Mouse (Mus musculus) left cerebral cortex, postnatal 4 days (tissue): ENCODE results near the gene Irf3. TPM values are rescaled to one million over a fixed set of nuclear protein-coding genes. Genes with fewer than 3 reads are reported as not detected.

ENCODE experiments used
- DNase-seq: peaks from one replicate; pipeline ENCODE4 v3.0.0-alpha.2; 2022
- intact Hi-C: fragments of 180-260 bp; cut with DNase I; formaldehyde crosslinking; loops from one replicate; pipeline ENCODE4 v1.15.1; 2025
- total RNA-seq, 2 experiments: library from RNA; stranded (reverse); gene quantifications; 2 replicates each; pipeline ENCODE4 v1.2.3; 2021

The Irf3 gene
- 10 to 100 TPM; 34.8 to 37.9 TPM for total RNA-seq

DNA sequence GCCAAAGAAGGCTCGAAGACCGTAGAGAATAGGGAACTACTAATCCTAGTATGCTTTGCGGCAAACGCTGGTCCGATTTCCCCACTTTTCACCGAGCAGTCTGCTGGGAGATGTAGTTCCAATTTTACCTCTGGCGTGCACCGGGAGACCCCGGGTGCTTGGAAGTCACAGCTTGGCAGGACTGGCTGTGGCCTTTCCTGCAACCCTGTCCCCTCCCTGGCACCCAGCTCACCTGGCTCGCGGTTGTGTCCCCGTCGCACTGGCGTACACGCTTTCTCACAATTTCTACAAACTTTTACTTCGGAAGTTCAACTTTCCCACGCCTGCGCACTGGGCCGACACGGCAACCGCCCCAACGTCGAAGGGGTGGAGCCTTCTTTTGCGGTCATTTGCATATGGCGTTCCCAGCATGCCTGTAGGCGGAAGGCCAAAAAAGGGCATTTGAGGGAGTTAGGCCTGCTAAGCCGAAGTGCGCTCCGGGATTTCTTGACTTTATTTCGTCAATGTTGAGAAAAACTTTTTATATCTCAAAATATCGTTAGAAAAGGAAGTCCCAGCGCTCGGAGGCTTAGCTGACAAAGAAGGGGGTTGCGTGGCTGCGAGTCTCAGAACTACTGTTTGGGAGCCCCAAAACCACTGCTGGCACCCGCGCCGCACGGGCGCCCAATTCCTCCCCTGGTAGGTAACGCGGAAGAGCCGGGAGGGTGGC lies at the start of gene Irf3:
TSS of gene Irf3 (plus strand) at position 418 of the 709 bp plus-strand sequence.
- DNase-seq: peak; percentile 96
- intact Hi-C loops: no loop called here

GRCm38 (mm10) chr7:44949922-44950321 lies 47.5 kb upstream of the Irf3 start:
- intact Hi-C loops: no loop called here
- DNase-seq: no peak

GRCm38 (mm10) chr7:44951960-44952359 lies 45.5 kb upstream of the Irf3 start:
- intact Hi-C loops: no loop called here
- DNase-seq: no peak

DNA sequence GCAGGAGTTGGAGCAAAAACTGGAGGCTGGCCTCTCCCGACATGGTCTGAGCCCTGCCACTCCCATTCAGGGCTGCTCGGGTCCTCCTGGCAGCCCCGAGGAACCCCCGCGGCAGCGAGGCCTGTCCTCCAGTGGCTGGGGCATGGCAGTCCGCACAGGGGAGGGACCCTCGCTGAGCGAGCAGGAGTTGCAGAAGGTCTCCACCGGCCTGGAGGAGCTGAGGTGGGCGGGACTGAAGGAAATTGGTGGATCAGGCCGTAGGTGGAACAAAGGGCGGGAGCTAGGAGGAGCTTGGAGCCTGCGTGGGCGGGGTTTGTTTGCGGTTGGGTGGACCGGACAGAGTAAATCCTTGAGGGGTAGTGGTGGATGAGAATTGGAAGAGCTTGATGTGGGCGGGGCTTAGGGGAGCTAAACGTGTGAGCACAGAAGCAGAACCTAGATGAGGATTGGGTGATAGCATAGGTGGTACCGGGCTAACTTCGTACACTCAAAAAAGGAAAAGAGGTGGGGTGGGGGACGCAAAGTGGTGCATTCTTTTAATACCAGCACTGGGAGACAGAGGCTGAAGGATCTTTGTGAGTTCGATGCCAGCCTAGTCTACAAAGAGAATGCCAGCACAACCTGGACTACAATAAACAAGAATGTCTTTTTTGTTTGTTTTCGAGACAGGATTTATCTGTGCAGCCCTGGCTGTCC lies 44.7 kb upstream of the Irf3 start:
- intact Hi-C loops: no loop called here
- DNase-seq: peak; percentile 83

DNA sequence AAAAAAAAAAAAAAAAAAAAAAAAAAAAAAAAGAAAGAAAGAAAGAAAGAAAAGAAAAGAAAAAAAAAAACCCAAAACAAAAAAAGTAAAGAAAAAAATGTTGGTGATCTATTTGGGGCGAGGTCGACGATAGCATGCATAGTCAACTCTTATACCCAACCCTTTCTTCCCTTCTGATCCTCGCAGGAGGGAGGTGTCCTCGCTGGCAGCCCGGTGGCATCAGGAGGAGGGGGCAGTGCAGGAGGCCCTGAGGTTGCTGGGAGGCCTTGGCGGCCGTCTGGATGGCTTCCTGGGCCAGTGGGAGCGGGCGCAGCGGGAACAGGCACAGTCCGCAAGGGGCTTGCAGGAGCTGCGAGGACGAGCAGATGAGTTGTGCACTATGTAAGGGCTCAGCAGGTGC lies 43.9 kb upstream of the Irf3 start:
- intact Hi-C loops: no loop called here
- DNase-seq: no peak

- DNase-seq: no peak
- intact Hi-C loops: no loop called here
These were observed 43.2 kb upstream of the Irf3 start for GRCm38 (mm10) chr7:44954091-44954885.

GRCm38 (mm10) chr7:44955628-44956027 lies 41.8 kb upstream of the Irf3 start:
- DNase-seq: no peak
- intact Hi-C loops: no loop called here

- intact Hi-C loops: no loop called here
- DNase-seq: no peak
These were observed 41.2 kb upstream of the Irf3 start for GRCm38 (mm10) chr7:44956266-44956665.

GRCm38 (mm10) chr7:44957183-44957835 lies 40.1 kb upstream of the Irf3 start:
- intact Hi-C loops: no loop called here
- no peak for DNase-seq

DNA sequence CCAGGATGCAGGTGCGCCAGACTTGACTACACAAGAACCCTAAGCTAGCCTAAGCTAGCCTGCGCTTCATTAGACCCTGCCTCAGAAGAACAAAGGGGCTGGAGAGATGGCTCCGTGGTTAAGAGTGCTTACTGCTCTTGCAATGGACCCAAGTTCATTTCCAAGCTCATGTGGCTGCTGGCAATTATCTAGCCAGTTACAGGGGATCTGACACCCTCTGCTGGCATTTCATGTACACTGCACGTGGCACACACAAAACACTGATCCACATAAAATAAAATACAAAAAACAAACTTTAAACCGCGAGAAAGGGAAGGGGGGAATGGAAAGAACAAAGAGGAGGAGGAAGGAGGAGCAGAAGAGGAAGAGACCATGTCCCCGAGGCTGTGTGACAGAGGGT lies 39.2 kb upstream of the Irf3 start:
- DNase-seq: peak; percentile 51
- intact Hi-C loops: no loop called here

DNA sequence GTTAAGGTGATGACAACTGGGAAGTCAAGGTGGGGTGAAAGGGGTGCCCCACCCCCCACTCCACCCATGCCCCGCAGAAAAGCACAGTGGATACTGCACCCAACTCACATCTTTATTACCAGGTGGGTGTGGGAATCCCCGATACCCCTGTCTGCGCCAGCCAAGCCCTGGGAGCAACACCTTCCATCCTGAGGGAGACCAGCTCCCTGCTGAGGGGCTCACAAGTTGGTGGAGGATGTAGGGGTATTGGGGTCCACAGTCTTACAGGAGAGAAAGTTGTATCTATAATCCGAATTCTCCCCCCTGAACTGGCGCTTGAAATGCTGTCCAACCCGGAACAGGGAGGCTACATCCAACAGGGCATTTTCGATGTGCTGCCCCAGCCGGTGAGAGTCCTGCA lies 38.2 kb upstream of the Irf3 start:
- intact Hi-C loops: no loop called here
- no peak for DNase-seq

GRCm38 (mm10) chr7:44959874-44960511 lies 37.5 kb upstream of the Irf3 start:
- DNase-seq: no peak

DNA sequence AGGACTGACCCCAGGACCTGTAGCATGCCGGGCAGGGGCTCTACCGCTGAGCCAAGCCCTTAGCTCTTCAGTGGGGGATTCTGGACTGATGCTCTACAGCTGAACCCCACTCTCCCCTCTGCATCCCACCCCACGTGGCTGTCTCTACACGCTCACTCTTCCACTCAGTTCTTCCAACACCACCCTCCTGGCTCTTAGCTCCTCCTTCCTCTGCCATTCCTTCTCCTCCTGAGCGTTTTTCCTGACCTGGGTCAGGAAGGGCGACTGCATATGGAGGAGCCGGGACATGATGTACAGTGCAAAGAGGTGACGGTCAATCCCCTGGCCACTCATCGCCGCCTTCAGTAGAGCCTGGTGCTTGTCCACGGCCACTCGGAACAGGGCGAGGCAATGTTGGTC lies 36.9 kb upstream of the Irf3 start:
- no peak for DNase-seq
- intact Hi-C loops: no loop called here

More at GRCm38 (mm10) chr7:44959874-44960511, 37.5 kb upstream of the Irf3 start:
- intact Hi-C loops: no loop called here

DNA sequence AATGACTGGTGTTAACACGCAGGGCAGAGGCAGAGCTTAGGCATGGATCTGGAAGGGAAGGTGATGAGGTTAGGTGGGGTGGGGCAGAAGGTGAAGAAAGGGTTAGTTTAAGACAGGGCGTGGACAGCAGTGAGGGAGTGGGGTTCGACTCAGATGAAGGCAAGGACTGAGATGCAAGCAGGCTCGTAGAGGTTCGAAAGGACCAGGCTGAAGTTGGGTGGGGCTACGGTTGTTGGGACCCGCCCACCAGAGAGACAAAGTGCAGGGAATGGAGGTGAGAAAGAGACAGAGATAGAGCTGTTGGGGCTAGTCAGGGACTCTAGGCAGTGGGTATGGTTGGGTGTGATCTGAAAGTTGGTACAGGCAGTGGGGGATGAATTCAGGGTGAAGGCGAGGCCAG lies 35.1 kb upstream of the Irf3 start:
- no peak for DNase-seq
- intact Hi-C loops: no loop called here

DNA sequence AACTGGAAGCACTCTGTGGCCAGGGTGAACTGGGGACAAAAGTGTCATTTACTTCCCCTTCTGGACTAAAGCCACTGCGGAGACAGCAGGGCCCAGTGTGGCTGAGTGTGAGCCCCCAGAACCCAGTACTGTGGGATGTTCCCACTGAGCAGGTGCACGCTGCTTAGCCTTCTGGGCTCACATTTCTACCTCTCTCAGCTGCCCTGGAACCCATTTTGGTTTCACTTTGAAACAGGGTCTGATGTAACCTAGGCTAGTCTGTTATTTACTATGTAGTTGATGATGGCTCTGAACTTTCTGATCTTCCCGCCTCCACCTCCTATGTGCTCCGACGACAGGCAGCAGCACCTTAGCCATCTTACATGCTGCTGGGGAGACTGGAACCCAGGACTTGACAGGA lies 34.6 kb upstream of the Irf3 start:
- intact Hi-C loops: no loop called here
- DNase-seq: no peak

DNA sequence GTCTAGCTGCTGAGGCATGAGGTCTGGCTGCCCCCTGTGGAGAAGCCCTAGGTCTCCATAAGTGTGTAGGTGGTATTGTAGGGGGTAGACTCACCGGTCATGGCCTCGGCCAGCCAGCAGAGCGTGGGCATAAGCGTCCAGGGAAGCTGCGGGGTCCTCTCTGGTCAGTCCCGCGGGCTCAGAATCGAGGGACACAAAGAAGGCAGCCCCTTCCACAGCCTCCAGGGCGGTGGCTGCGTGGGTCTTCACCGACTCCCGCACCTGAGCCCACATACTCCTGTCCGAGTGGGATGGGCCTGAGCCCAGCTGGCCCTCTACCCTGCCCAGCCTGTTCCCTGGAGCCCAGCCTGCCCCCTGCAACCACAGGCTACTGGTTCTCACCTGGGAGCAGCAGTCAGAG lies 32.5 kb upstream of the Irf3 start:
- DNase-seq: no peak

DNA sequence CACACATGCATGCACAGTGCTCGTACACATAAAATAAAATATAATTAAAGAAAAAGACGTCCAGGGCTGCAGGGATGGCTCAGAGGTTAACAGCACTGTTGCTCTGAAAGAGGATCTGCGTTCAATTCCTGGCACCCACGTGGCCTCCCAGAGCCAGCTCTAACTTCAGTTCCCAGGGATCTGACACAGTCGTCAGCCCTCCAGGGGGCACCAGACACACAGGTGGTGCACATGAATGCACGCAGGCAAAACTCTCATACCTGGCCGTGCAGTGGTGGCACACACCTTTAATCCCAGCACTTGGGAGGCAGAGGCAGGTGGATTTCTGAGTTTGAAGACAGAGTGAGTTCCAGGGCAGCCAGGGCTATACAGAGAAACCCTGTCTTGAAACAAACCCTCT lies 31.5 kb upstream of the Irf3 start:
- DNase-seq: no peak

More for the DNA sequence above, 32.5 kb upstream of the Irf3 start:
- intact Hi-C loops: loop anchor here (5.0 kb wide), 1 partner anchor 38 kb away; the partner anchor contains the start of gene Ap2a1

DNA sequence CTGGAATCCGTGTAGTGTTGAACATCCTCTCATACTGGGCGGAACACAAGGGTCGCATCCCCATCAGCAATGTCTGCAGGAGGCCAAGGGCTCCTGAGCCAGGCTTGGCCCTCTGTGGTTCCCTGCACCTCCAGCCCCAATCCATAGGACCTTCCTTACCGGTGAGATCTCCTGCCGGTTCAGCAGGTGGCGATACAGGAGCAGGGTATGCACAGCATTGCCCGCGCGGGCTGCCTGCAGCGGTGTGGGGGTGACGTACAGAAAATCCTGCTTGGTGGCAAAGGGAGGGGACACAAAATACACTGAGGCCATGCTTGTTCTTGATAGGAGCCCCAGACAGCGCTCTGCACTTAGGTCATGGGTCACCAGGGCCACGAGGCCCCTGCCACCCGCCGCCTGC lies 30.8 kb upstream of the Irf3 start:
- no peak for DNase-seq
- intact Hi-C loops: loop anchor here (5.0 kb wide), 1 partner anchor 39 kb away; the partner anchor contains the start of gene Ap2a1

More for the DNA sequence above, 31.5 kb upstream of the Irf3 start:
- intact Hi-C loops: loop anchor here (5.0 kb wide), 1 partner anchor 39 kb away; the partner anchor contains the start of gene Ap2a1

DNA sequence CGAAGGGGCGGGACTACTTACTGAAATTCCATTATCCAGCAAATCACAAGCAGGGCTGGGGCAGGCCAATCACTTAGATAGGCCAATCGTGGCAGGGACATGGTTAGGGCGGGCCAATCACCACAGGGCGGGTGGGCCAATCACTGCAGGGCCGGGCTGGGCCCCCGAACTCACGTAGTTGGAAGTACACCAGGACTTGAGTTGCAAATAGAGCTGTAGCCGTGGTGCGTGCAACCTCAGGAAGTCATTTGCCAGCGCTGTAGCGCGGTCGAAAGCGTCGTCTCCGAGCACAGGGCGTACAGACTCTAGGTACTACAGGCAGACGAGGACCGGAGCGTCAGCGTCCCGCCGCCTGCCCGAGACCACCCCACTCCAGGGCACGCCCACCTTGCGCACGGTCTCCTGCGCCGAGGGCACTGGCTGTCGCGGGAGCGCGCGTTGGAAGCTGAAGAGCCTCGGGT lies 27.2 kb upstream of the Irf3 start:
- intact Hi-C loops: no loop called here
- DNase-seq: peak; percentile 93

- no peak for DNase-seq
- intact Hi-C loops: no loop called here
These were observed 26.3 kb upstream of the Irf3 start for GRCm38 (mm10) chr7:44971142-44971541.
